Mouse (Mus musculus) left cerebral cortex, postnatal 36 days (tissue): ENCODE data around the gene Rai1. TPM values are rescaled to one million over a fixed set of nuclear protein-coding genes. Genes with fewer than 3 reads are reported as not detected.

ENCODE experiments used
- DNase-seq, 2 experiments: peaks; one replicate each; pipeline ENCODE4 v3.0.0; 2021 to 2022; ENCODE audit warnings: low spot score in 2 of 2, mixed read lengths in 1 of 2
- intact Hi-C: fragments of 180-260 bp; cut with DNase I; formaldehyde crosslinking; loops from one replicate; pipeline ENCODE4 v1.15.1; 2025
- microRNA-seq: library from miRNA; unstranded; fragments of <30 nt; microRNA quantifications from one replicate; pipeline ENCODE4 v1.2.0, GENCODE M21; 2022
- total RNA-seq, 2 experiments: library from RNA; stranded (reverse); gene quantifications; 2 replicates each; pipeline ENCODE4 v1.2.3; 2021

The Rai1 gene
- total RNA-seq, 2 experiments from 2014 or later: 57.3 to 73.4 TPM

- intact Hi-C loops: no loop called here
- no peak for DNase-seq
Observed at GRCm38 (mm10) chr11:60228525-60228924, 123.7 kb downstream of the Rai1 start.

GRCm38 (mm10) chr11:60229821-60230220 lies 125.0 kb downstream of the Rai1 start:
- DNase-seq: no peak
- intact Hi-C loops: no loop called here

GRCm38 (mm10) chr11:60230512-60230911 lies 125.7 kb downstream of the Rai1 start:
- no peak for DNase-seq
- intact Hi-C loops: no loop called here

GRCm38 (mm10) chr11:60231326-60231725 lies 126.5 kb downstream of the Rai1 start:
- intact Hi-C loops: no loop called here
- no peak for DNase-seq

DNA sequence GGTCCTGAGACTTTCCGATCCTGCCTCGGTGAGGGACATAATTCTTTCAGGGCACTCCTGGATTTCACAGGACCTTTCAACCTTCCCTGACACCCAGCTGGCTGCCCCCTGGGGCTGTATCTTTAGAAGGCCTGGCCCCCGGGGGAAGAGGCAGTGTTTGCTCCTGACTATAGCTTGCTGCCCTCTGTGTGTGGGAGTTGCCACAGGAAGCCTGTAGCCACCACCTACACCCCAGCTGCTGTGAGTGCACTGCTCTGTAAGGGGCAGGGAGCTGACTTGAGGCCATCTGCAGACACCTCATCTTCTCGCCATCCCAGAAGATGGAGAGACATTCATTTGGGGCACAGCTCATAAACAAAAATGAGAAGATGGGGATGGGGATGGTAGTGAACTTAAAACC lies 127.1 kb downstream of the Rai1 start:
- no peak for DNase-seq
- intact Hi-C loops: no loop called here

DNA sequence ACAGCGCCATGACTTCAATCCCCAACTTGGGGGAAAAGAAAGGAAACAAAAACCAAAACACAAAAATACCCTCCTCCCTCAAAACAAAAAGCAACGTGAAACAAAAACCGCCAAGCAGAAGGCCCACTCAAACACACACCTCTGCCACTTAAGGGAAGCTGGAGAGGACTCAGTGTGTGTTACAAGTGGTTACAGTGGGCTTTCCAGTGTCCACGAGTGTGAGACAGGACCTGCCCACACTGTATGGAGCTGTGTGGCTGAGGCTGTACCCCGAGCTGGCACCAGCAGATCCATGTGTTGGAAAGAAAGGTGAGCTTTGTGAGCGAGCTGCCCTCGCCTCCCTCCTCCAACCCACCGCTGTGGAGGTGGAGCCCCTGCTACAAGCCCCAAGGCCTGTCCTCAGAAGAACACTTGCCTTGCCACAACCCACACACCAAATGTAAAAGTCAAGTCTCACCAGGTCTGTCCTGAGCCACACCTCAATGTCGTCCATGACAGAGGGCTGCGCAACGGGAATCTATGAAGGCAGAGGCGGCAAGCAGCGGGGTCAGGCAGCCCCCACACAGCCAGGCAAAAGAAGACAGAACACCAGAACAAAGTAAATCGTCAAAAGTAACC lies 127.7 kb downstream of the Rai1 start:
- DNase-seq: no peak
- intact Hi-C loops: no loop called here

DNA sequence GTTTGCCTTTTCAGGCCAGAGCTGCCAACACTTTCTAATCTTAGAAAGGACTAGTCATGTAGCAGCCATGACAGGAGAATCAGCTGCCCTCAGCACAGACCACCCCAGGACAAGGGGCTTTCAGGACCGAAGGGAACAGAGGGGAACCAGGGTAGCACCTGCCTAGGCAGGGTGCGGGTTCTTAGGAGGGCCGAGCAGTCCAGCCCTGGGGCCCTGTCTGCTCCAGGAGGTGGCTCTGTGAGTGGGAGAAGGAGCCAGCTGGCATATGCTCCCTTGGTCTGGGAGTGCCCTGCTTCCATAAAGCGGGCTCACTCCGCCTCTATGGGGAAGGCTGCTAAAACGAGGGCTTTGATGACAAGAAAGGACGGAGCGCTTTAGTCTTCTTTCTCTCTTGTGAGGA lies 128.4 kb downstream of the Rai1 start:
- DNase-seq: no peak
- intact Hi-C loops: no loop called here

DNA sequence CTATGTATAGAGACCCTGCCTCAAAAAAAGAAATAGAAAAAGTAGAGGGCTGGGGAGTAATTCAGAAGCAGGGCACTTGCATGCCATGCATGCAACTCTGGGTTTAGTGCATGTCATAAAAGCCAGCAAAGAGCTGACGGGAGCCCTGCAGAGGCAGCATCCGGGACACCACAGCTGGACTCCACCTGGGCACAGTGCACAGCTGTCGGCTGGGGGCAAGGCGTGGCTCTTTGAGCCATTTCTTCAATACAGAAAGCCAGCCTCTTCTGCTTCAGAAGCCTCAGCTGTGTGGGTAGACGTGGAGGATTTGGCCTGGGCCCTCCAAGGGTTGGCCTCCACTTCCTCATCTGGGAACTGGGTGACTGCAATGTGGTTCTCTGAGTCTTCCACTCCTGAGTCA lies 130.5 kb downstream of the Rai1 start:
- DNase-seq: no peak
- intact Hi-C loops: no loop called here

DNA sequence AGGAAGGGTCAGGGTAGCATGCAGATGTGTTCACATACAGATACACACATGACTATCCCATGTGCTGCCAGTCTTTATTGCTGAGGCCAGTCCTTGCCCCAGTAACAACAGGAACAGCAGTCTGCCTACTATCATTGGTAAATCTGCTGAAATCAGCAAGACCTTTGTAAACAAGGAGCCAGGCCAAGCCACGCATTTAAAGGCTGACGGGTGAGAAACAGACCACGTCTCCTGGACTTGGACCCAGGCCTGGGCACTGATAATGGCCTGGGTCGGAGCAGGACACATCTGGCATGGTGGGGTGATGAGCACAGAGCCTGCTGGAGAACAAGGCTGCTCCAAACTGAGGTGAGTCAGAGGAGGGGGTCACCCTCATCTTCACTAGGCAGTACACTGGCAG lies 135.7 kb downstream of the Rai1 start:
- no peak for DNase-seq
- intact Hi-C loops: no loop called here

DNA sequence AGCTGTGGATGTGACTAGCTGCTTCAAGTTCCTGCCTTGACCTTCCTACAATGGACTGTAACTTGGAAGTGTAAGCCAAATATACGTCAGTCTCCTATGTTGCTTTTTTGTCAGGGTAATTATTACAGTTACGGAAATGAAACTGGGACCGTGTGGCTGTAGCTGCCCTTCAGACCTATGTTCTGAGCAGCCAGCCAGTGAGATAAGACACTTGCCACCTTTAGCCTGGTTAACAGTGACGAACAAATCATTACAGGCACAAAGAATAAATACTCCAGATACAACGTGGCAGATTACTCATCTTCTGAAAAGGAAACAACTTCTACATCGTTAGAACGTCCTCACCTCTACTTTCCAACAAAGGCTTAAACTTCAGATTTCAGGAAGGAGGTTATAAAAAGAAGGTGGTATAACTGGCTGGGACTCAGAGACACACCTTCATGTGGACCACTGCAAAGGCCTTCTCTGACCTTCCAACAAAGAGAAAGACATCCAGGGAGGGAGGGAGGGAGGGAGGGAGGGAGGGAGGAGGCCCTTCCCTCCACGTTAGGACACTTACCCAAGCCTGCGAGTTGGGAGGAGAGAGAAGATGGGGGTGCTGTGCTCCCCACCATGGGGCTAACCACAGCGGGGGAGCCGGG lies 139.8 kb downstream of the Rai1 start:
- intact Hi-C loops: no loop called here
- DNase-seq: no peak

DNA sequence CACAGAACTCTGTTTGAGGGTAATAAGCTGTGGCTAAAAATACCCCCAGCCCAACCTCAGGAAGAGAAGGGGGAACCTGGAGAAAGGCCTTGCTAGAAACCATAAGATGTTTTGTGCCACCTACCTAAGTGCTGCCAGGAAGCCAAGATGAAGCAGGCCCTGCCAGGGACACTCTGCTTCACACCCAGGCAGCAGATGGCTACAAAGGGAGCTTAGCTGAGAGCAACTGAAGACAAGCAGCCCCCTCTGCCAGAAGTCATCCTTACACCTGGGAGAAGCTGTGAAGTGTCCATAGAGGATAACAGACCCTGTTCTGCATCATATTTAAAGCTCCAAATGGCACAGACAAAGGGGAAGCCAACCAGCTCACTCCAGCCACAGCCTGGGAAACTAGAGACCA lies 141.3 kb downstream of the Rai1 start:
- no peak for DNase-seq
- intact Hi-C loops: no loop called here

DNA sequence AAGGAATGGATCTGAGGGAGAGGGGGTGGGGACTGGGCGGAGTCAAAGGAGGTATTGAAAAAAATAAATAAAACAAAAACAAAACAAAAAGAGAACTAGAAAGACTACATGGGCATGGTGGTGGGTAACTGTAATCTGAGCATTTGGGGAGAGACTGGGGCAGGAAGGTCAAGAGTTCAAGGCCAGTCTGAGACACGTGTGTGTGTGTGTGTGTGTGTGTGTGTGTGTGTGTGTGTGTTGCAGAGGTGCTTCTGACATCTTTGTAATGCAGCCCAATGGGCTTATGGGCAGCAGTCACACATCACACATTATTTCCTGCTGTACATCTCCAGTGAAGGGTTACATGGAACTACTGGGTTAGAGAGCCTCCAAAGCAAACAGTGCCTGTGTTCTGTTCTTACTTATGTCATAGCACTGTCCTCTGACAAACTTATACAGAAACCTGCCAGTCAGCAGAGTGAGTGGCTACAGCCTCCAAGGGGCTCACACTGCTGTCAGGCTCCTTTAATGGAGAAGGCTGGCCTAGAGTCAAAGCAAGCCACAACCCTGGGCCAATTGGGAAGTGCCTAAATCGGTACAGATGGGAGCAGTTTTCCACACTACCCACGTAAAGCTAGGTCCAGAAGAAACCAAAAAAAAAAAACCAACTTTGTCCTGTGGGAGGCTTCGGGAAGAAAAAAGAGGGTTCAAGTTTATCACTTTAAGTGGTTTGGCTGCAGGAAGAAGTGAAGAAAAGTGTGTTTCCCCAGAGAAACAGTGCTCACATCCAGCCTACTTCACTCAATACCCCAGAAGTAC lies 143.1 kb downstream of the Rai1 start:
- intact Hi-C loops: no loop called here
- DNase-seq: no peak

Small RNA genes lying within 50 kb of the gene (microRNA-seq; reads per million reads assigned to microRNA genes)
- gene Mir6921: 0.76 reads per million
- not detected for gene Mir6922

Other genes starting within 250 kb of the Rai1 start
- 10 to 100 TPM; 37.4 to 46.0 TPM for gene Med9, start 156.8 kb upstream of the Rai1 start, total RNA-seq
- gene Rasd1, start 140.1 kb upstream of the Rai1 start, total RNA-seq: 10 to 100 TPM in 1 of 2 experiments, 1 to 10 TPM in 1; 8.1 to 11.3 TPM
- gene Pemt, start 58.5 kb upstream of the Rai1 start, total RNA-seq: 1 to 10 TPM; 2.9 to 6.3 TPM
- 10 to 100 TPM; 48.2 to 63.2 TPM for gene Srebf1, start 117.6 kb downstream of the Rai1 start, total RNA-seq
- 100 to 1,000 TPM; 216 to 221 TPM for gene Tom1l2, start 247.9 kb downstream of the Rai1 start, total RNA-seq
- gene Drc3, start 248.3 kb downstream of the Rai1 start, total RNA-seq: 10 to 100 TPM in 1 of 2 experiments, 1 to 10 TPM in 1; 9.6 to 12.3 TPM